Mouse (Mus musculus) heart, adult 2 months (tissue): Measurements from ENCODE around the gene Gipc2.
"Not testable (repeated sequence)": the region's sequence is repeated elsewhere in the genome, so short reads cannot be mapped to it uniquely, and the experiment has no call there.

ENCODE experiments used
- CTCF ChIP-seq: fragments of 200-600 bp; IDR thresholded peaks from 2 replicates; pipeline ENCODE4 v1.8.1; 2022; ENCODE audit warnings: antibody characterized with exemption, mild to moderate bottlenecking, moderate library complexity
- POLR2A ChIP-seq: fragments of 200-500 bp; IDR thresholded peaks from 2 replicates; pipeline ENCODE4 v1.6.1; 2011; ENCODE audit warnings: mild to moderate bottlenecking, low read depth, low read length, control low read depth; ENCODE audit not compliant: insufficient read depth

DNA sequence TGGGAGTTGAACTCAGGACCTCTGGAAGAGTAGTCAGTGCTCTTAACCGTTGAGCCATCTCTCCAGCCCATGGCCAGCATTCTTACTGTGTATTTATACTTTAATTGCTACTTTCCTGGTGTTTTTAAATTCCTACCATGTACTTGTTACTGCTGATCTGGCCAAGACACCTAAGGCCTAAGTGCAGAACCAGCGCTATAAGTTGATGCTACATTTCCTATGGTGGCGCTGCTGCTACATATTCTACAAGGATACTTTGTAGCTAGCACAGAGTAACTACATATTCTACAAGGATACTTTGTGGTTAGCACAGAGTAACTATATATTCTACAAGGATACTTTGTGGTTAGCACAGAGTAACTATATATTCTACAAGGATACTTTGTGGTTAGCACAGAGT, 26.7 kb downstream of the Gipc2 start:
- TF ChIP-seq POLR2A, CTCF: not testable (repeated sequence)
